13 mouse cellular contexts compared by ENCODE assay signal in genomic region chr2:105611651-105612050, GRCm38 (mm10). TPM values are rescaled to one million over a fixed set of nuclear protein-coding genes. Genes with fewer than 3 reads are reported as not detected.
DNase-seq lines count a peak whose midpoint lies in the region; ATAC-seq and TF ChIP-seq lines count a peak whose summit lies in the region.
"Had no signal": no experiment of that assay in that cellular context is flagged by ENCODE, and none has a peak within 500 bp of the region (broad histone marks: within the 10 kb centered on the region; RNA-seq: fewer than 3 reads in every experiment).

No protein-coding gene starts in this region.

- H3K4me2 ChIP-seq in neural tube, embryonic 11.5 days (ENCODE audit: low read depth), result peak overlapping the region; percentile 17; the same call in 1 of the 2 replicates
- peak overlapping the region; percentile 30; the same call in 1 of the 2 replicates for H3K4me2 ChIP-seq in forebrain, embryonic 16.5 days (ENCODE audit: low read length)
- peak overlapping the region; percentile 31; the same call in 1 of the 2 replicates for H3K4me2 ChIP-seq in limb, embryonic 14.5 days (replicated peaks; ENCODE audit: low read depth, low read length, severe bottlenecking)
- no peak overlapping the region for H3K4me2 ChIP-seq in liver, embryonic 11.5 days

- peak overlapping the region; percentile 22; the same call in 1 of the 2 replicates for H3K9ac ChIP-seq in neural tube, embryonic 11.5 days (ENCODE audit: low read length)
- H3K9ac ChIP-seq in forebrain, embryonic 16.5 days (replicated peaks; ENCODE audit: low read depth, low read length), result no peak overlapping the region
- H3K9ac ChIP-seq in limb, embryonic 14.5 days (ENCODE audit: low read depth, low read length, severe bottlenecking), result no peak overlapping the region
- no peak overlapping the region for H3K9ac ChIP-seq in liver, embryonic 11.5 days (ENCODE audit: low read depth, low read length)

- TF ChIP-seq POLR2A in limb, embryonic 14.5 days (IDR thresholded peaks at IDR 0.05; ENCODE audit: borderline replicate concordance, extremely low read depth, insufficient read depth, insufficient read length), result no peak

- no peak for DNase-seq in neural tube, embryonic 11.5 days (ENCODE audit: low spot score)
- no peak for DNase-seq in neural tube, embryonic 10.5 days (ENCODE audit: extremely low spot score, low spot score)
- DNase-seq in limb, embryonic 14.5 days (ENCODE audit: low spot score), result no peak
- no peak for DNase-seq in left cerebral cortex, postnatal 25 days (ENCODE audit: low spot score in 2 of 2)
- DNase-seq in liver, embryonic 11.5 days (ENCODE audit: low spot score), result no peak
- DNase-seq: lung, adult 2 months had no signal

- WGBS in neural tube, embryonic 11.5 days, result 0% methylated on average over 4 of the region's 4 CpGs
- WGBS in forebrain, embryonic 16.5 days, result 4% methylated on average over 4 of the region's 4 CpGs
- 14% methylated on average over 4 of the region's 4 CpGs for WGBS in limb, embryonic 14.5 days
- WGBS in liver, embryonic 11.5 days, result 20% methylated on average over 4 of the region's 4 CpGs

- peak overlapping the region; percentile 85 for H3K27ac ChIP-seq in neural tube, embryonic 11.5 days (ENCODE audit: low read depth, low read length)
- no peak overlapping the region for H3K27ac ChIP-seq in forebrain, embryonic 16.5 days (ENCODE audit: low read length)
- no peak overlapping the region for H3K27ac ChIP-seq in limb, embryonic 14.5 days (replicated peaks; ENCODE audit: low read depth, low read length)
- H3K27ac ChIP-seq in liver, embryonic 11.5 days (ENCODE audit: low read depth, low read length), result no peak overlapping the region
- H3K27ac ChIP-seq: layer of hippocampus, adult 2 months had no signal

- no peak overlapping the region for H3K4me3 ChIP-seq in neural tube, embryonic 11.5 days (ENCODE audit: low read depth, low read length)
- H3K4me3 ChIP-seq in forebrain, embryonic 16.5 days (replicated peaks; ENCODE audit: low read length), result no peak overlapping the region
- H3K4me3 ChIP-seq in limb, embryonic 14.5 days (replicated peaks; ENCODE audit: low read length), result no peak overlapping the region
- no peak overlapping the region for H3K4me3 ChIP-seq in liver, embryonic 11.5 days (ENCODE audit: low read depth, low read length)
- H3K4me3 ChIP-seq: layer of hippocampus, adult 2 months had no signal

- H3K27me3 ChIP-seq in neural tube, embryonic 11.5 days (ENCODE audit: control insufficient read depth, insufficient read depth, low read length), result no peaks in the 10 kb centered on the region
- no peaks in the 10 kb centered on the region for H3K27me3 ChIP-seq in forebrain, embryonic 16.5 days (replicated peaks; ENCODE audit: control insufficient read depth, insufficient read depth, low read length)
- no peaks in the 10 kb centered on the region for H3K27me3 ChIP-seq in limb, embryonic 14.5 days (ENCODE audit: control insufficient read depth, insufficient read depth, low read length)
- H3K27me3 ChIP-seq in liver, embryonic 11.5 days (replicated peaks; ENCODE audit: control insufficient read depth, insufficient read depth, low read length), result peaks cover 6% of the 10 kb centered on the region

- no peak for ATAC-seq in neural tube, embryonic 11.5 days (ENCODE audit: insufficient read depth, low FRiP score, low TSS enrichment)
- no peak for ATAC-seq in forebrain, embryonic 16.5 days
- no peak for ATAC-seq in limb, embryonic 14.5 days (ENCODE audit: low FRiP score, low read depth)
- no peak for ATAC-seq in megakaryocyte-erythroid progenitor cell, adult 5-6 weeks (replicated peaks; ENCODE audit: low FRiP score, low TSS enrichment, poor library complexity, severe bottlenecking)
- no peak for ATAC-seq in liver, embryonic 11.5 days (replicated peaks; ENCODE audit: low FRiP score)
- ATAC-seq: intestine, postnatal 0 days had no signal

- H3K4me1 ChIP-seq in neural tube, embryonic 11.5 days (ENCODE audit: control insufficient read depth, insufficient read depth, low read length), result peaks cover 13% of the 10 kb centered on the region
- H3K4me1 ChIP-seq in forebrain, embryonic 16.5 days (replicated peaks; ENCODE audit: control insufficient read depth, insufficient read depth, low read length), result peaks cover 19% of the 10 kb centered on the region
- H3K4me1 ChIP-seq in limb, embryonic 14.5 days (ENCODE audit: control insufficient read depth, insufficient read depth, low read length), result peaks cover 9% of the 10 kb centered on the region
- no peaks in the 10 kb centered on the region for H3K4me1 ChIP-seq in liver, embryonic 11.5 days (replicated peaks; ENCODE audit: control insufficient read depth, insufficient read depth, low read length)

- no peaks in the 10 kb centered on the region for H3K9me3 ChIP-seq in neural tube, embryonic 11.5 days (ENCODE audit: control insufficient read depth, low read length)
- no peaks in the 10 kb centered on the region for H3K9me3 ChIP-seq in forebrain, embryonic 16.5 days (ENCODE audit: control insufficient read depth, low read length)
- H3K9me3 ChIP-seq in limb, embryonic 14.5 days (ENCODE audit: control insufficient read depth, low read length), result no peaks in the 10 kb centered on the region
- no peaks in the 10 kb centered on the region for H3K9me3 ChIP-seq in liver, embryonic 11.5 days (ENCODE audit: control insufficient read depth, low read length)

- H3K36me3 ChIP-seq in neural tube, embryonic 11.5 days (ENCODE audit: control insufficient read depth, insufficient read depth, low read length), result no peaks in the 10 kb centered on the region
- H3K36me3 ChIP-seq in forebrain, embryonic 16.5 days (ENCODE audit: control insufficient read depth, insufficient read depth), result no peaks in the 10 kb centered on the region
- H3K36me3 ChIP-seq in limb, embryonic 14.5 days (ENCODE audit: control insufficient read depth, insufficient read depth, low read length), result no peaks in the 10 kb centered on the region
- no peaks in the 10 kb centered on the region for H3K36me3 ChIP-seq in liver, embryonic 11.5 days (ENCODE audit: control insufficient read depth, insufficient read depth, low read length)

- intact Hi-C loops in left cerebral cortex, postnatal 25 days (cut with DNase I), result loop anchor here (10.0 kb wide), 1 partner anchor 703 kb away; no protein-coding TSS in a partner anchor

RNA-seq across cellular contexts. Expression of gene Pax6, which starts 57.0 kb away (rescaled TPM):
- 28.2 and 30.7 TPM in 2 replicates for polyA plus RNA-seq in neural tube, embryonic 11.5 days (2014; fragmentation: Nextera tagmentation; extraction: Ambion mirVana)
- polyA plus RNA-seq in forebrain, embryonic 16.5 days (2015; fragmentation: Nextera tagmentation; extraction: Ambion mirVana), result 39.9 and 42.2 TPM in 2 replicates
- polyA plus RNA-seq in limb, embryonic 14.5 days (2012; rRNA removed), result 0.36 and 0.44 TPM in 2 replicates
- polyA plus RNA-seq in limb, embryonic 14.5 days (2014; fragmentation: Nextera tagmentation; extraction: Ambion mirVana), result 0.23 and 0.48 TPM in 2 replicates
- not detected in 2 replicates for total RNA-seq in megakaryocyte-erythroid progenitor cell, adult 5-6 weeks (2014; fragmentation: Nextera tagmentation)
- total RNA-seq in megakaryocyte-erythroid progenitor cell, adult 5-6 weeks (2017), result not detected in 2 replicates
- 1 to 10 TPM; 8.4 to 8.5 TPM for total RNA-seq in left cerebral cortex, postnatal 25 days (2021)
- 0.26 TPM in 1 of 2 replicates, not detected in the other for polyA plus RNA-seq in liver, embryonic 11.5 days (2014; fragmentation: Nextera tagmentation; extraction: Ambion mirVana)
- total RNA-seq: adrenal gland, postnatal 14 days; monocyte, adult 5-6 weeks had no signal
- polyA plus RNA-seq: heart, embryonic 16.5 days; lung, adult 2 months had no signal

Comparison
In these comparisons a context has a peak if more than half of its experiments do, and no peak if none do; other contexts are left out.
1. RNA of gene Pax6, which starts 57.0 kb away (polyA plus RNA-seq): 39.9 to 42.2 TPM in forebrain, embryonic 16.5 days and 28.2 to 30.7 TPM in neural tube, embryonic 11.5 days; 0.23 to 0.48 TPM in limb, embryonic 14.5 days and 0.26 TPM in liver, embryonic 11.5 days; every median in the first group is over 10 times any median in the second.